Mouse (Mus musculus): Measurements from ENCODE around the gene Gipc3.

The Gipc3 gene

DNA sequence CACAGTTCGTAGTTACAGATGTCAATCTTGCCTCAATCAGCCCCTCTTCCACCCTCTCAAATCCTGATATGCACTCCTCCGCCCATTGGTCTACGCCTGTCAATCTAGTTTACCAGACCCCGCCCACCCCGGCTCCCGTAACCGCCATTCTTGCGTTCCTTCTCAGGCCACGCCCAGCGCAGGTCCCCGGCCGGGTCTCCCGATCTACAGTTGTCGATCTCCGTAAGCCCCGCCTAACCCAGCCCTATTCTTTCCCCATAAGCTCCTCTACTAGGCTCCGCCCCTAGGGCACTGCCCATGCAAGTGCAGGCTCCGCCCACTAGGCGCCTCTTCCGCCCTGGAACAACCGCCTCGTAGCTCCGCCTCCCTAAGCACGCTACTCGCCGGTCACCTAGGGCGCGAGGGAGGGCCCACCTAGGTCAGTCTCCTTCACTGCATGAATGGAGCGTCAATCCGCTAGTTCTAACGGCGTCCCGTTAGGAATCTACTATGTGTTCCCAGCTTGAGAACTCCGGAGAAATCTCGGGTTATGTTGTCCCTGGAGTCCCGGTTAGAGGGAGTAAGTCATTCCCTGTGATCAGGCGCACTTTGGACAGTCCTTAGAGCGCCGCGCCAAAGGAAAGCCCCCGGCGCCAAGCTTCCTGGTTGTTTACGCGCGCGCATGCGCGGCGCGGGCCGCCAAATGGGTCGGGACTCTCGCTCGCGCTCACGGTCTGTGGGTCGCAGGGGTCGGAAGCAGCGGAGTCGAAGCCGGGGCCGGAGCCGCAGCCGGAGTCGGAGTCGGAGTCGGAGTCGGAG is 22.3 kb downstream of the Gipc3 start, which contains the start of gene Cactin:
Cactin (plus strand) TSS at position 554 of the 798 bp plus-strand sequence.
- peak; percentile 100 for DNase-seq (ENCODE audit: low spot score)

- DNase-seq (ENCODE audit: low spot score), result peak; percentile 98
Observed at GRCm38 (mm10) chr10:81319741-81320549, 23.1 kb downstream of the Gipc3 start.

GRCm38 (mm10) chr10:81319330-81319699 is 23.8 kb downstream of the Gipc3 start:
- DNase-seq (ENCODE audit: low spot score), result peak; percentile 67

DNA sequence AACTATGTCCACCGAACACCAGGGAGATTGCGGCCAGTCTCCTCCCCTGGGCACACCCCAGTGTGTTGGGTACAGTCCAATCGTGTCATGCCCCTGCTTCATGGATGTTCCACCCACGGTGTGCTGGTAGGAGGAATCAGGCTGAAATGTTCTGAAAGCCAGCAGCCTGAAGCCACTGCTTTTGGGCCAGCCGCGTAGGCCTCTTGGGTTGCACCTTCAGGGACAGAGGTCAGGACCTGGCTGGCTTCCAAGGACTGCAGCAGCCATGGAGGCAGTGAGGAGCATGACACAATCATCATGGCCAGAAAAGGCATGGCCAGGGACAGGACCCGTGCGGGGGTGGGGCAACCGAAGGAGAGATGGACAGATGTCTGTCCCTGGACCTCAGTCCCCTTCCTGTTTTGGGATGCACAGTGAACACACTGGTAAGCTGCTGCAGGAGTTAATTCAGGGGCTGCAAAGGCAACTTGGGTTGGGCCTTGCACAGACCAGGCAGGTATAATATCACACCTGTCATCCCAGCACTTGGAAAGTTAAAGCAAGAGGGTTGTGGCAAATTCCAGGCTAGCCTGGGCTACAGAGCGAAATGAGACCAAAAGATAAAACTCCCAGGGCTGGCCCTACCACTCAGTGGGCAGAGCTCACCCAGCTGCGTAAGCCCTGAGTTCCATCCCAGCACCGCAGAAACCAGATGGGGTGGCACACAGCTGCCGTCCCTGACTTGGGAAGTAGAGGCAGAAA is 24.3 kb downstream of the Gipc3 start:
- DNase-seq (ENCODE audit: low spot score), result peak; percentile 75

GRCm38 (mm10) chr10:81317273-81317672 is 25.8 kb downstream of the Gipc3 start:
- DNase-seq (ENCODE audit: low spot score), result no peak

- DNase-seq (ENCODE audit: low spot score), result peak; percentile 56
Observed at GRCm38 (mm10) chr10:81316338-81317060, 26.6 kb downstream of the Gipc3 start.

DNA sequence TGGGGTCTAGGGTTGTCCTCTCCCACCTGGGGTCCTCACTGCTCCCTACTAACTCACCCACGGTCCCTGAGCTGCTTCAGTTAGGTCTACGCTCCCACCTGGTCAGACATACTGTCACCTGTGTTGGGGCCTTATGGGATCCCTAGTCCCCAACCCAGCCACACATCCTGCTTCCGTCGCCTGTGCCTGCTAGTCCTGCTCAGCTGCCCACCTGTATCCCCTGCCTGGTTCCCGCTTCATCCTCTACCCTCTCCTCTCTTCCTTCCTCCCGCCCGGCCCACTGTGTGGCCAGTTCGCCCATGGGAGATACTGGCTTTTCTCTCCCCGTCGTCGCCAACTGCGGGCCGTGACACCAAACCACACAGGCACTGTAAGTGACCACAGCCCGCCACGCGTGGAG is 27.5 kb downstream of the Gipc3 start:
- no peak for DNase-seq (ENCODE audit: low spot score)

GRCm38 (mm10) chr10:81314201-81314600 is 28.9 kb downstream of the Gipc3 start:
- no peak for DNase-seq (ENCODE audit: low spot score)

GRCm38 (mm10) chr10:81313581-81313980 is 29.5 kb downstream of the Gipc3 start:
- DNase-seq (ENCODE audit: low spot score), result peak; percentile 76

DNA sequence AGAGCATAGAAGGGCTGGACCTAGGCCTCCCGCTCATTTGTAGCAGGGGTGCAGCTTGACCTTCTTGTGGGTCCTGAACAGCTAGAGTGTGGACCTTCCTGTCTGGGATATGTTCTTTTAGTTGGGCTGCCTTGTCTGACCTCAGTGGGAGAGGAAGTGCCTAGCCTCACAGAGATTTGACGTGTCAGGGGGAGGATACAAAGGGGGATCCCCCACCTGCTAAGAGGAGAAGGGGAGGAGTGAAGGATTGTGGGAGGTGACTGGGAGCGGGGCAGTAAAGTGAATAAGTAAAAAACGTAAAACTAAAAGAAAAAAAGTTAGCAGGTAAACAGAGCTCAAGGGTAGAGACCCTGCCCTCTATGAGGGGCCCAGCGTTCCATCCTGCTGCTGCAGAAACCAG is 33.5 kb downstream of the Gipc3 start:
- DNase-seq (ENCODE audit: low spot score), result no peak

DNA sequence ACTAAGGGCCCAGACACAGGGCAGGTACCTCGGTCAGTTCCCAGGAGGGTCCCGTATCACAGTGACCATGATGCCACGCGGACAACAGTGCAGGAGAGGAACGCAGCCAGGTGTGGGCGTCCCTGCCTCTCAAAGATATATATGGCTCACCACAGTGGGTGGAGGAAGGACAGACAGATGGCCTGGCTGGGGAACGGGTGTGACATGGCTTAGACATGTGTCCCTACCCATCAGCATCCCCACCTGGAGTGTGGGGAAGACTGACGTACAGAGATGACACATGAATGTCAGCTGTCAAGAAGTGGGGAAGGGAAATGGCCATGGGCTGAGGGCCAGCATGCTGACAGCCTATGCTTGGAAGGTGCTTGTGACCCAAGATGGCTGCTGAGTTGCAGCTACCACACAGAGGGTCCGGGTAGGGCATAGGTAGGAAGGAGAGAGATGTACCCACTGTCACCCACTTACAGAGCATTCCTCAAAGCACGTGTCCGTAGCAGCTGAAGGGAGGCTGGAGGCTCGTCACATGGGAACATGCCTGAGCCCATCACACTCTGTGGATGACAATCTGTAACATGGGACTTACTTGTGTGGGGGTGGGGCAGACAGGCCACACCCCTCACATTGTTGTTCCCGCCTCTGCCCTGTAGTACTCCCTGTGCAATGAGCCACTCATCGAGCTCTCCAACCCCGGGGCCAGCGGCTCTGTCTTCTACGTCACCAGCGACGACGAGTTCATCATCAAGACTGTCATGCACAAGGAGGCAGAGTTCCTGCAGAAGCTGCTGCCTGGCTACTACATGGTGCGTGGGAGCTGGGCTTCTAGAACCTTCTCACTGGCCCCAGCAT is 36.0 kb downstream of the Gipc3 start:
- DNase-seq (ENCODE audit: low spot score), result no peak

DNA sequence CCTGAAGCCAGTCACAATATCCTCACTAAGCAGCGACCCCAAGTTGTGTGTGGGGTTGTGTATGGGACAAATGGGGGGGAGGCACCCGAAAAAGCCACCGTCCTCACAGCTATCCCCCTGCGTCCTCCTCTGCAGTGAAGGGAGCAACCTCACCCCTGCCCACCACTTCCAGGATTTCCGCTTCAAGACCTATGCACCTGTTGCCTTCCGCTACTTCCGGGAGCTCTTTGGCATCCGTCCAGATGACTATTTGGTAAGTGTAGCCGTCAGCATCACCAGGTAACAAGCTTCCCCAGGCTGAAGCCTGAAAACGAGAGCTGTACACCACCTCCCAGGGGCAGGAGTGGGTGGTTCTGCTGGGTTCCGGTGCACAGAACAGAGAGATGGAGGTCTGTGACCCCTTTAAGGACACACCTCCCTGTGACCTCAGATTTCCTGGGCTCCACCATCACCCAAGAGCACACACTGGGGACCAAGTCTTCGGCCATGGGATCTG is 36.8 kb downstream of the Gipc3 start:
- no peak for DNase-seq (ENCODE audit: low spot score)

- no peak for DNase-seq (ENCODE audit: low spot score)
Observed at GRCm38 (mm10) chr10:81305663-81306062, 37.4 kb downstream of the Gipc3 start.

DNA sequence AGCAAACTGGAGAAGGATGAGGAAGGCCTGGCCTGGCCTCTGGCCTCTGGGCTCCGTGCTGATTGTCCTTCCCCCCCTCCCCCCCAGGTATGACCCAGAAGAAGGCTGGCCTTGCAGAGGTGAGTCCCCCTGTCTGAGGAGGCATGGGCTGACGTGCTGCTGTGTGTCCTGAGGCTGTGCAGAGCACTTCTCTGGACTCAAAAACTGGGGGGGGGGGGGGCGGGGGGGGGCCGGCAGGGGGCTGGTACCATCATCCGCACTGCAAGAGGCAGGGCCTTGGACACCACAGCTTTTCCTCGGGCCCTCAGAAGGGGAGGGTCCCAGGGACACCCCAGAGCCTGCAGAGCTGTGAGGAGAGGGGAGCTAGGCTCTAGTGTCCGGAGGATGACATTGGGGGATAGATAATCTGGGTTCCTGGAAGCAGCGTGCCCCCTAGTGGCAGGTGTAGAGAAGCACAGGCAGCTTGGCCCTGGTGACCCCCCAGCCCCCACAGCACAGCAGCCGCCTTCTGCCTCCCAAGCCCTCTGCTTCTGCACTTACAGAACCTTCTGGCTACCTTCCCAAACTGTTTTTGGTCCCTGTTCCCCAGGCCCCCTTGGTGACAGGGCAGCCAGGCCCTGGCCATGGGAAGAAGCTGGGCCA is 38.3 kb downstream of the Gipc3 start:
- peak; percentile 72 for DNase-seq (ENCODE audit: low spot score)

DNA sequence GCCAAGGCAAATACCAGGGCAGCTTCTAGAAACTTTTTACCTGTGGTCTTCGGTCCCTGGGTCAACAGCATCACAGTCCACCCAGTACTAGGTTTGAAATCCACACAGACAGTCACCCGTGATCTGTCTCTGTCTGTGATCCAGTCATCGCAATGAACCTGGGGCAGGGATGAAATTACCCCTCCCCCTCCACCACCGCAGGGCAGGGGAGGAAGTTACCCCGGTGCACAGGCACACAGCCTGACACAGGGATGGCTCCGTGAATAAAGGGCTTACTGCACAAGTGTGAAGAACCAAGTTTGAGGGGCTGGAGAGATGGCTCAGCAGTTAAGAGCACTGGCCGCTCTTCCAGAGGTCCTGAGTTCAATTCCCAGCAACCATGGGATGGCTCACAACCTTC is 39.3 kb downstream of the Gipc3 start:
- no peak for DNase-seq (ENCODE audit: low spot score)

- no peak for DNase-seq (ENCODE audit: low spot score)
Observed at GRCm38 (mm10) chr10:81303258-81303657, 39.8 kb downstream of the Gipc3 start.

- no peak for DNase-seq (ENCODE audit: low spot score)
Observed at GRCm38 (mm10) chr10:81302781-81303218, 40.3 kb downstream of the Gipc3 start.

- DNase-seq (ENCODE audit: low spot score), result no peak
Observed at GRCm38 (mm10) chr10:81302288-81302687, 40.8 kb downstream of the Gipc3 start.

DNA sequence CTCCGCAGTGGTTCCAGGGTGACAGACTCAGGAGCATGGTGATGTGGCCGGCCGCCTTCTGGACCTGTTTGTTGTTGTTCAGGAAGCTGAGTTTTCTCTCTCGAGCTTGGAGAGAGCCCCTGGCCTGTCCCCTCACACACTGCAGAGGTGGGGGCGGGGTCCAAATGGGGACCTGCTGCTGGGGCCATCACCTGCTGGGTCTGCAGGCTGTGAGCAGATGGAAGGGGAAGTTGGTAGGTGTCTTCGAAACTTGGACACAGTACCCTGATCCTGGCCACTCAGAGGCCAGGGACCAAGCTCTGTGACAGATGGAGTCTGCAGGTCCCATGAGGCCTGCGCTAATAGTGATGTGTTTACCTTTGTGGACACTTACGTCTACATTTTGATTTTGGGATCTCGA is 41.7 kb downstream of the Gipc3 start:
- no peak for DNase-seq (ENCODE audit: low spot score)

GRCm38 (mm10) chr10:81300352-81300907 is 42.6 kb downstream of the Gipc3 start:
- DNase-seq (ENCODE audit: low spot score), result no peak
